Mouse (Mus musculus) midbrain, embryonic 11.5 days (tissue): ENCODE measurements around the gene Grtp1. TPM values are rescaled to one million over a fixed set of nuclear protein-coding genes. Genes with fewer than 3 reads are reported as not detected.
A peak's percentile ranks its signal among the peaks of the same experiment; 100 is the strongest.

Experiments used
- ATAC-seq: fragments of 200-750 bp; cut with Nextera tagmentation; 2 replicates; pipeline ENCODE4 v1.8.0; 2017; ENCODE audit warnings: moderate TSS enrichment, moderate library complexity; ENCODE audit not compliant: low FRiP score
- DNase-seq: peaks from one replicate; pipeline ENCODE4 v3.0.0; 2015; ENCODE audit warnings: low spot score; ENCODE audit errors: missing footprints
- H3K27ac ChIP-seq: fragments of 300-500 bp; sonication (generic); 2 replicates; pipeline ENCODE4 v1.5.1; 2014; ENCODE audit warnings: low read depth, low read length
- H3K27me3 ChIP-seq: fragments of 300-500 bp; sonication (generic); 2 replicates; pipeline ENCODE4 v1.6.1; 2014; ENCODE audit warnings: mild to moderate bottlenecking, low read length, moderate library complexity, mixed read lengths; ENCODE audit not compliant: control insufficient read depth, insufficient read depth
- H3K36me3 ChIP-seq: fragments of 300-500 bp; sonication (generic); 2 replicates; pipeline ENCODE4 v1.6.1; 2014; ENCODE audit warnings: mild to moderate bottlenecking, low read length, moderate library complexity, mixed read lengths; ENCODE audit not compliant: control insufficient read depth, insufficient read depth
- H3K4me1 ChIP-seq: fragments of 300-500 bp; sonication (generic); 2 replicates; pipeline ENCODE4 v1.6.1; 2014; ENCODE audit warnings: low read length; ENCODE audit not compliant: control insufficient read depth, insufficient read depth
- H3K4me2 ChIP-seq: fragments of 300-500 bp; sonication (generic); 2 replicates; pipeline ENCODE4 v1.6.1; 2014; ENCODE audit warnings: mild to moderate bottlenecking, moderate library complexity
- H3K4me3 ChIP-seq: fragments of 300-500 bp; sonication (generic); 2 replicates; pipeline ENCODE4 v1.5.1; 2014; ENCODE audit warnings: low read depth, low read length
- H3K9ac ChIP-seq: fragments of 300-500 bp; sonication (generic); 2 replicates; pipeline ENCODE4 v1.6.1; 2014; ENCODE audit warnings: low read length
- H3K9me3 ChIP-seq: fragments of 300-500 bp; sonication (generic); 2 replicates; pipeline ENCODE4 v1.6.1; 2016; ENCODE audit warnings: low read length; ENCODE audit not compliant: control insufficient read depth
- WGBS: fragments of 180-500 bp; shearing (Covaris S2); extraction: QIAGEN DNeasy Blood & Tissue Kit; methylation state at CpG from one replicate; pipeline ENCODE4 v1.1.7; 2014; 5-methylcytosine and 5-hydroxymethylcytosine counted together
- polyA plus RNA-seq: library from polyadenylated mRNA; unstranded; fragments of >200 nt; fragmentation: Nextera tagmentation; extraction: Ambion mirVana; gene quantifications from 2 replicates; pipeline ENCODE4 v1.2.1, GENCODE M21; 2014

Gene Grtp1
- polyA plus RNA-seq, 1 experiment from 2014 or later, result 20.9 TPM

DNA sequence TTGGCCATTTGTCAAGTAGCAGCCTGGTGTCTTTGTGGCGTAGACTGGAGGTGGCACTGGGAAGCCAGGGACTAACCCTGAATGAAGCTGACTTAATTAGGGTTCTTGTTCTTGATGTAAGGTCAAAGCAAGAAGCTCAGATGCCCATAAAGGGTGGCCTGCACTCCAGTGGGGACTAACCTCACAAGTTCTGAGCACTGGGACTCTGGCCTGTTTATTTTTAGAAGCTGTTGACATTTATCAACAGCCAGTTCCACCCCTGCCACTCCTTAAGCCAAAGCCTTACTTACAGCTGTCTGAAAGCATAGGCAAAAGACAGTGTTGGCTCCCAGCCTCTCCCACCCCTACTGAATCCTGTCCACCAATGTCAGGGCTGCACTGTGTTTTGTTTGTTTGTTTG lies 9.3 kb upstream of the Grtp1 start:
- Histone ChIP-seq H3K36me3 (no peaks in the 10 kb centered on the region), H3K4me1 (peaks cover 5% of the 10 kb centered on the region; the same call in 1 of the 2 replicates), H3K9ac (no peak overlapping the region), H3K4me3 (no peak overlapping the region), H3K27me3 (no peaks in the 10 kb centered on the region), H3K27ac (no peak overlapping the region), H3K4me2 (no peak overlapping the region), H3K9me3 (no peaks in the 10 kb centered on the region)
- DNase-seq (no peak), ATAC-seq (no peak)
- WGBS, result 82% methylated on average over 1 of the region's 1 CpGs

DNA sequence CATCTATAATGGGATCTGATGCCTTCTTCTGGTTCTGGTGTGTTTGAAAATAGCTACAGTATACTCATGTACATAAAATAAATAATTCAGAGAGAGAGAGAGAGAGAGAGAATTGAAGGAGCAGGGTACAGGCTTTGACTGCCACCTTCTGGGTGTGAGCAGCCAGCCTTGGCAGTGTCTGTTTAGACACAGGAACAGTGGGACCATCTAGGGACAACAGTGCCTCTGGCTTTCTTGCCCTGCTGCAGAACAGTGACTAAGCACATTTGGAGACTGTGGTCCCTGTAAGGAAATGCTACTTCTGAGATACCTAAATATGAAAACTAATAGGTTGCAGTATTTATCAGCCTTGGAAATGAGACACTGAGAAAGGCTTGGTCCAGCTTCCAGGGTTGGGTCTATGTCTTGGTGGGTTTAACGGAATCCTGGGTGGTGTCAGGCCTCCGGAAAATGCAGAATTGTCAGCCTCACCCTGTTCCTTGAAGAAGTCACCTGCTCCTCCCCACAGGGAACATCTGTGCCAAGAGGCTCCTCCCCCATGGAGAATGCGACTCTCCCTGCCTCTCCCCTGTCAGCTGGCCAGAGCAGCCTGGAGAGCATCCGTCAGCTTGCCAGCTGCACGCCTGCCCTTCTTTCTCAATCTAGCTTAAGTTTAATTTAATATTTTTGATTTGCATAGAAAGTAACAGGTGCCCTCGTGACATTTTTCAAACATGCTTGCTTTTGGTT lies 8.4 kb upstream of the Grtp1 start:
- Histone ChIP-seq H3K27me3 (no peaks in the 10 kb centered on the region), H3K4me2 (no peak overlapping the region), H3K27ac (no peak overlapping the region), H3K9me3 (no peaks in the 10 kb centered on the region), H3K36me3 (no peaks in the 10 kb centered on the region), H3K4me1 (peaks cover 4% of the 10 kb centered on the region; the same call in 1 of the 2 replicates), H3K4me3 (no peak overlapping the region), H3K9ac (no peak overlapping the region)
- ATAC-seq, result no peak
- 51% methylated on average over 6 of the region's 6 CpGs for WGBS
- DNase-seq, result no peak

DNA sequence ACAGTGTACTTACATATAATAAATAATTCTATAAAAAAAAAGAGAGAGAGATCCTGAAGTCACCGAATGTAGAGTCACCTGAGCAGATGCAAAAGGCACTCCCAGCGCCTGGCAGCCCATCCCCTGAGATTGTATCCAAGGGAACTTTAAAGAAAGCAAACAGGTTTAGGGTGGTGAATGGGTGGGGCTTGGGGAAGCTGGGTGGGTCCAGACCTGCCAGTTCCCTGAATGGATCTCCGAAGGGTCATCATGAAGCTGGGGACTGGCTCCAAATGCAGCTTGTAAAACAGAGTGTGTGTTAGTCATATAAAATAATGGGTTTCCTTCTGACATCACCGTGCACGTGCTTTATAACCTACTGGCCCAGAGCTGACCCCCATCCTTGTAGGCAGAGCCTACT lies 5.9 kb upstream of the Grtp1 start:
- Histone ChIP-seq H3K27ac (no peak overlapping the region), H3K27me3 (peaks cover 10% of the 10 kb centered on the region), H3K4me2 (no peak overlapping the region), H3K9ac (no peak overlapping the region), H3K36me3 (no peaks in the 10 kb centered on the region), H3K4me3 (no peak overlapping the region), H3K4me1 (no peaks in the 10 kb centered on the region), H3K9me3 (no peaks in the 10 kb centered on the region)
- DNase-seq (no peak), ATAC-seq (no peak)
- WGBS, result 52% methylated on average over 5 of the region's 5 CpGs

DNA sequence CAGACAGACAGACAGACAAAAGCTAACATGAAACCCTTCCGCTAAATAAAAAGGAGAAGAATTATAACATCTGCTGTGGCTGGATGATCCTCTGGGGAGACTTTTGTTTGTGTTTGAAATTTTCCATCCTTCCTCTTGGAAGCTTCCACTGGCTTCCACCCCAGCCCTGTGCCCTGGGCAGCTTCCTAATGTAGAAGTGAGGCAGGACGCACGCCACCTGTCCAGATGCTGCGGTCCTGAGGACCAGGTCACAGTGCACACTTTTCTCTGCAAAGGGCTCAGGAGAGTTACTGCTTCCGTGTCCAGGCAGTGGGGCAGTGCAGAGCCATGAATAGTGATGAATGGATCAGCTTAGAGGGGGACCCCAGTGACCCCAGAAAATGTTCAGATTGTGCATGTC lies 4.9 kb upstream of the Grtp1 start:
- Histone ChIP-seq H3K4me3 (no peak overlapping the region), H3K4me2 (no peak overlapping the region), H3K9ac (no peak overlapping the region), H3K27me3 (peaks cover 15% of the 10 kb centered on the region), H3K4me1 (peaks cover 4% of the 10 kb centered on the region; the same call in 1 of the 2 replicates), H3K27ac (no peak overlapping the region), H3K36me3 (no peaks in the 10 kb centered on the region), H3K9me3 (no peaks in the 10 kb centered on the region)
- 78% methylated on average over 5 of the region's 5 CpGs for WGBS
- no peak for ATAC-seq
- DNase-seq, result no peak

DNA sequence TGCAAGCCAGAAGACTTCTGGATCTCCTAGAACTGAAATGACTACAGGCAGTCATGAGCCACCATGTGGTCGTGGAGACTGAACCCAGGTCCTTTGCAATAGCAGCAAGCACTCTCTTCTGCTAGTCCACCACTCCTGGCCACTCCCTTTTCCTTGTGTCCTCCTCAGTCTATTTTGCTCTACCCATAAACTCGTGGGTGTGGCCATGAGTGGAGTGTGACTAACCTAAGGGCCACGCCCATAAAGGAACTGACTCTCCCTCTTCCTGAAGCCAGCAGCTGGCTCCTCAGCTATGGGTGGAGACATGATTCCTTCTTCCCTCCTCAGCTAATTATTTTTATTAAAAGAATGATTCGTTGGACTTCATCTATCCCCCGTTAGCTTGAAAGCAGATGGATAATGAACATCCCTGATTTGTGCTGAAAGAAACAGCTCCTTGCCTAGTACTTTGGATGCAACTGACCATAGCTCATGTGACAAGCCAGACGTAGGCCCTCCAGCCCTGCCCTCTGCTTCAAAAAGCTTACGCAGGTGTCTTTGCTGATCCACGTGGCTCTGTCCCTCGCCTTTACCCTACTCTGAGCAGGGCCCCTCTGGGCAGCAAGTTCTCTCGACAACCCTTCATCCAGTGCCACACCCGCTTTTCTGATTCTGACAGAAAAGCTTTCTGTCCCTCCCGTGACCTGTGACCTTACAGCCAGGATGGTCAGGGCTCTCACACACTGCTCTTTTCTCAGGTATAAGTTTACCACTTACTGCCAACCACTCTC lies 4.1 kb upstream of the Grtp1 start:
- 72% methylated on average over 12 of the region's 12 CpGs for WGBS
- no peaks in the 10 kb centered on the region for H3K9me3 ChIP-seq
- no peak for ATAC-seq
- DNase-seq, result no peak
- peaks cover 18% of the 10 kb centered on the region for H3K27me3 ChIP-seq
- no peaks in the 10 kb centered on the region for H3K36me3 ChIP-seq
- no peak overlapping the region for H3K27ac ChIP-seq
- no peak overlapping the region for H3K4me2 ChIP-seq
- H3K9ac ChIP-seq, result no peak overlapping the region
- H3K4me3 ChIP-seq, result no peak overlapping the region
- H3K4me1 ChIP-seq, result peaks cover 6% of the 10 kb centered on the region; the same call in 1 of the 2 replicates

DNA sequence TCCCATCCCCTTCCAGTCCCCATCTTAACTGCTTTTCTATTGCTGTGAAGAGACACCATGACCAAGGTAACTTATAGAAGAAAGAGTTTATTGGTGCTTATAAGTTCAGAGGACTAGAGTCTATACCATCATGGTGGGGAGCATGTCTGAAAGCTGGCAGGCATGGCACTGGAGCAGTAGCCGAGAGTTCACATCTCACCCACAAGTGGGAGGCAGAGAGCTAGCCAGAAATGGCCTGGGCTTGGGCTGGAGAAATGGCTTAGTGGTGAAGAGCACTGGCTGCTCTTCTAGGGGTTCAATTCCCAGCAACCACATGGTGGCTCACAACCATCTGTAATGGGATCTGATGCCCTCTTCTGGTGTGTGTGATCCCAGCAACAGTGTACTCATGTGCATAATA lies 3.1 kb upstream of the Grtp1 start:
- H3K27ac ChIP-seq, result no peak overlapping the region
- ATAC-seq (no peak), DNase-seq (no peak)
- H3K27me3 ChIP-seq, result peaks cover 22% of the 10 kb centered on the region
- no peak overlapping the region for H3K9ac ChIP-seq
- no peaks in the 10 kb centered on the region for H3K36me3 ChIP-seq
- WGBS, result 44% methylated on average over 1 of the region's 1 CpGs
- H3K9me3 ChIP-seq, result no peaks in the 10 kb centered on the region
- no peak overlapping the region for H3K4me2 ChIP-seq
- H3K4me3 ChIP-seq, result no peak overlapping the region
- H3K4me1 ChIP-seq, result peaks cover 6% of the 10 kb centered on the region; the same call in 1 of the 2 replicates

DNA sequence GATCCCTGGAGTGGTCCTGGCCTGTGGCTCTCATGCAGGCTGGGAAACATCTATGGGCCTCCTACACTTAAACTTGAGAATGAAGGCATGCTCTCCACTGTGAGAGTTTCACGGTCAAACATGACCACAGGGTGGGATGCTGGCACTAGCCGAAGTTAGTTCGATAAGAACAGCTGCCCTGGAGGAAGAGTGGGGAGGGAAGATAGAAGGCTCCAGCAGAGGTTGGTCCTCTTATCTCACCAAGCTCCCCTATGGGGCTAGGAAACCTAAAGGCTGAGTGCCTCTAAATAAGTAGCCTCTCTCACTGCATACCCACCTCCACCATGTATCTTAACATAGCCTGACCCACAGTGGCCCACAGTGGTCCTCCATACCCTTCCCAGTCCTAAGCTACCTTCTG lies 2.4 kb upstream of the Grtp1 start:
- peaks cover 22% of the 10 kb centered on the region for H3K27me3 ChIP-seq
- H3K4me1 ChIP-seq, result peaks cover 6% of the 10 kb centered on the region; the same call in 1 of the 2 replicates
- H3K4me3 ChIP-seq, result no peak overlapping the region
- ATAC-seq (no peak), DNase-seq (no peak)
- H3K9ac ChIP-seq, result no peak overlapping the region
- H3K36me3 ChIP-seq, result no peaks in the 10 kb centered on the region
- no peak overlapping the region for H3K4me2 ChIP-seq
- H3K27ac ChIP-seq, result no peak overlapping the region
- no peaks in the 10 kb centered on the region for H3K9me3 ChIP-seq
- WGBS, result 89% methylated on average over 3 of the region's 3 CpGs

DNA sequence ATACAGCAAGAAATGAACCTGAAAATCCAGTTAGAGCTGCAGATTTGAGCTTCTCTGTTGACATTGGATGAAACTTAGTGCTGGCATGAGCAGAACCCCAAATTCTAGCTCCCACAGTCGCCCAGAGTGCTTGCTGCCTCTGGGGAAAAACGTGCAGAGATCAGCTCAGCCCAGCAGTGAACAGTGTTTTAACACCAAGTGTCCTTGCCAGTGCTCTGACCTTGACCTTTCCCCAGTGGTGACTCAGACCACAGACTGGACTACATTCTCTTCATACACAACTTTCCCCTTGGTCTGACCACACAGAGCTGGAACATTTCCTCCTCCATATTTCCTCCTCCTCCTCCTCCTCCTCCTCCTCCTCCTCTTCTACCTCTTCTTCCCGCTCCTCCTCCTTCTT lies 1.6 kb upstream of the Grtp1 start:
- DNase-seq (no peak), ATAC-seq (no peak)
- Histone ChIP-seq H3K4me2 (no peak overlapping the region), H3K4me1 (peaks cover 6% of the 10 kb centered on the region; the same call in 1 of the 2 replicates), H3K9me3 (no peaks in the 10 kb centered on the region), H3K9ac (no peak overlapping the region), H3K4me3 (no peak overlapping the region), H3K27ac (no peak overlapping the region), H3K36me3 (no peaks in the 10 kb centered on the region), H3K27me3 (peaks cover 22% of the 10 kb centered on the region)
- 59% methylated on average over 3 of the region's 3 CpGs for WGBS

DNA sequence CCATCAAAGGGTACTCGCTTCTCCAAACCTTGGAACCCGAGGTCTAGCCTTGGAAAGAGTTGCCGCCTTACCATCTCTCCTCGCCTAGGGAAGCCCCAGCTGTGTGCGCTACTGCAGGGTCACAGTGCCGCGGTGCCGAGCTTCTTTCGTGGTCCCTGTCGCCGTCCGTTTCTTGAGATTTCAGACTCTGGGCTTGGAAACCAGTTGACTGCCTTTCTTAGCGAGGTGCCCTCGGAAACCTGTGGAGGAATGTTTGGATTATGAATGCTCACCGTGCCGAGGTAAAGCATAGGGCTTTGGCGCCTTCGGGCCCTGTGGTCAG lies 554 bp upstream of the Grtp1 start:
- H3K27ac ChIP-seq, result no peak overlapping the region
- H3K4me2 ChIP-seq, result peak overlapping the region; percentile 90
- peak overlapping the region; percentile 78 for H3K4me3 ChIP-seq
- DNase-seq (peak; percentile 90), ATAC-seq (peak; percentile 43; the same call in 1 of the 2 replicates)
- no peaks in the 10 kb centered on the region for H3K36me3 ChIP-seq
- H3K9ac ChIP-seq, result peak overlapping the region; percentile 14; the same call in 1 of the 2 replicates
- H3K9me3 ChIP-seq, result no peaks in the 10 kb centered on the region
- H3K4me1 ChIP-seq, result peaks cover 6% of the 10 kb centered on the region; the same call in 1 of the 2 replicates
- peaks cover 22% of the 10 kb centered on the region for H3K27me3 ChIP-seq
- WGBS, result 2% methylated on average over 18 of the region's 18 CpGs
